Mouse (Mus musculus): ENCODE measurements around the gene Mybbp1a. TPM values are rescaled to one million over a fixed set of nuclear protein-coding genes. Genes with fewer than 3 reads are reported as not detected.
A peak's percentile ranks its signal among the peaks of the same experiment; 100 is the strongest.

Mybbp1a gene
- total and polyA plus RNA-seq, 3 experiments, result 344 to 3,394 (median 602) TPM

DNA sequence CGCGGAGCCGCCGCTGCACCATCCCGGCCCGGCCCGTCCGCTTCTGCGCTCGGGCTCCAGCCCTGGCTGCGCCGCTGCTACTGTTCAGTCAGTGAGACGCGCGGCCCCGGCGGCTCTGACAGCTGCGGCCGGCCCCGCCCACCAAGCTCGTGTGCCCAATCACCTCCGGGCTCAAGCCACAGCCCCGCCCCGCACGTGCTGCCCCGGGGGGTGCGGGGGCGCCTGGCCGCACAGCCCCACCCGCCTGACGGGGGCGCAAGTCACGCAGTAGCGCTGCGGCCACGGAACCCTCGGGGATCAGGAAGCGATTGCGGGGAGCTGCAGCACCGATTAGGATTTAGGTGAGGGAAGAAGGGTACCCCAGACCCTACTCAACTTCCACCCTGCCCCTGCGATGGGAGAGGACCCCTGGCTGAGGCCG lies 48.7 kb downstream of the Mybbp1a start, which contains the start of gene Spns2:
Spns2 (minus strand) TSS at position 24 of the 421 bp plus-strand sequence.
- no peaks in the 10 kb centered on the region for H3K79me2 ChIP-seq (ENCODE audit: control insufficient read depth, insufficient read depth, low read length, poor library complexity)
- H3K27ac ChIP-seq (ENCODE audit: control insufficient read depth, low read depth, low read length), result no peak within 1 kb of the TSS
- H3K27me3 ChIP-seq (ENCODE audit: control insufficient read depth in 1 of 2, insufficient read depth in 2 of 2, low read length in 2 of 2), result peaks cover 0 to 9% of the 10 kb centered on the region in 2 experiments; a peak in 2 of 4 replicates
- no peaks in the 10 kb centered on the region for H3K9me3 ChIP-seq (replicated peaks; ENCODE audit: insufficient read depth, low read length)
- peak; percentile 88 for DNase-seq (ENCODE audit: low read depth, low spot score)
- peak within 1 kb of the TSS; percentile 21 to 51; a peak in 3 of 4 replicates for H3K4me3 ChIP-seq (ENCODE audit: control insufficient read depth in 1 of 2, insufficient read depth in 1 of 2, low read depth in 2 of 2, low read length in 2 of 2)
- H3K4me1 ChIP-seq (ENCODE audit: control insufficient read depth in 1 of 2, insufficient read depth in 2 of 2, low read length in 2 of 2), result peaks cover 0 to 17% of the 10 kb centered on the region in 2 experiments; a peak in 2 of 4 replicates
- peaks cover 0 to 5% of the 10 kb centered on the region in 2 experiments; a peak in 2 of 4 replicates for H3K36me3 ChIP-seq (ENCODE audit: control insufficient read depth in 1 of 2, insufficient read depth in 2 of 2, low read length in 2 of 2)
- peak within 1 kb of the TSS; percentile 23 for H3K9ac ChIP-seq (ENCODE audit: control insufficient read depth, low read depth, low read length, poor library complexity, severe bottlenecking)
- TF ChIP-seq TCF12 (IDR thresholded peaks at IDR 0.05; ENCODE audit: low read depth, low read length) (peak; percentile 30; the same call in 1 of the 2 replicates), EP300 (IDR thresholded peaks at IDR 0.05; ENCODE audit: low read depth in 1 of 2, low read length in 2 of 2) (0 out of 4 replicates have a peak, but pooled peaks of 1 of the 2 experiments have one; percentile 12), KAT2A (conservative IDR thresholded peaks at IDR 0.05; ENCODE audit: low read depth, low read length) (no peak), ZKSCAN1 (IDR thresholded peaks at IDR 0.05; ENCODE audit: low read depth, low read length) (no peak), GABPA (IDR thresholded peaks at IDR 0.05; ENCODE audit: low read depth, low read length) (no peak), CHD2 (IDR thresholded peaks at IDR 0.05; ENCODE audit: low read length) (no peak), CHD1 (IDR thresholded peaks at IDR 0.05; ENCODE audit: low read depth, low read length) (no peak), POLR2A (IDR thresholded peaks at IDR 0.05; ENCODE audit: control insufficient read depth in 1 of 2, insufficient read depth in 1 of 2, low read depth in 1 of 2, low read length in 2 of 2, poor library complexity in 1 of 2) (no peak), USF2 (IDR thresholded peaks at IDR 0.05; ENCODE audit: borderline replicate concordance in 1 of 2, insufficient read depth in 1 of 2, low read depth in 1 of 2, low read length in 2 of 2) (no peak), POLR2AphosphoS5 (IDR thresholded peaks at IDR 0.05; ENCODE audit: borderline replicate concordance, low read depth, low read length) (no peak), SIN3A (IDR thresholded peaks at IDR 0.05; ENCODE audit: low read length) (0 out of 2 replicates have a peak, but pooled peaks have one; percentile 45), MAFK (IDR thresholded peaks at IDR 0.05; ENCODE audit: borderline replicate concordance, low read depth, low read length) (no peak), MAZ (IDR thresholded peaks at IDR 0.05; ENCODE audit: low read depth, low read length) (peak; percentile 69; the same call in 1 of the 2 replicates), NRF1 (IDR thresholded peaks at IDR 0.05; ENCODE audit: insufficient read depth, low read depth, low read length, poor library complexity, severe bottlenecking) (peak; percentile 22; the same call in 1 of the 2 replicates), ZC3H11A (IDR thresholded peaks at IDR 0.05; ENCODE audit: low read depth, low read length) (no peak), ELF1 (IDR thresholded peaks at IDR 0.05; ENCODE audit: low read depth, low read length) (no peak), RCOR1 (IDR thresholded peaks at IDR 0.05; ENCODE audit: low read depth, low read length) (0 out of 2 replicates have a peak, but pooled peaks have one; percentile 18), ETS1 (IDR thresholded peaks at IDR 0.05; ENCODE audit: low read depth, low read length) (peak; percentile 20; the same call in 1 of the 2 replicates), POLR2AphosphoS2 (IDR thresholded peaks at IDR 0.05; ENCODE audit: low read length) (no peak), MYB (IDR thresholded peaks at IDR 0.05; ENCODE audit: low read depth, low read length) (no peak), TBP (IDR thresholded peaks at IDR 0.05; ENCODE audit: low read depth, low read length) (no peak), HCFC1 (IDR thresholded peaks at IDR 0.05; ENCODE audit: low read depth, low read length) (no peak), GATA1 (IDR thresholded peaks at IDR 0.05; ENCODE audit: low read depth, low read length) (no peak), CTCF (IDR thresholded peaks at IDR 0.05 in 2 of 3, conservative IDR thresholded peaks at IDR 0.05 in 1 of 3; ENCODE audit: control insufficient read depth in 1 of 3, insufficient read depth in 1 of 3, low read depth in 2 of 3, low read length in 3 of 3, poor library complexity in 1 of 3, severe bottlenecking in 1 of 3) (peak in 2 of 3 experiments; percentile 59 to 66; a peak in 4 of 6 replicates), JUND (IDR thresholded peaks at IDR 0.05; ENCODE audit: low read depth, low read length) (no peak), BHLHE40 (IDR thresholded peaks at IDR 0.05; ENCODE audit: borderline replicate concordance, low read depth, low read length) (peak; percentile 100), TAL1 (IDR thresholded peaks at IDR 0.05; ENCODE audit: low read length) (no peak), MYC (IDR thresholded peaks at IDR 0.05; ENCODE audit: low read depth, low read length) (no peak), USF1 (IDR thresholded peaks at IDR 0.05; ENCODE audit: low read depth, low read length) (peak; percentile 81), ZNF384 (IDR thresholded peaks at IDR 0.05; ENCODE audit: low read depth, low read length) (no peak), MAX (IDR thresholded peaks at IDR 0.05; ENCODE audit: low read length) (peak; percentile 76), RAD21 (IDR thresholded peaks at IDR 0.05; ENCODE audit: low read depth, low read length) (peak; percentile 9), SMC3 (IDR thresholded peaks at IDR 0.05; ENCODE audit: low read depth, low read length) (peak; percentile 39; the same call in 1 of the 2 replicates), NELFE (IDR thresholded peaks at IDR 0.05; ENCODE audit: low read depth, low read length) (no peak), MEF2A (IDR thresholded peaks at IDR 0.05; ENCODE audit: extremely low read depth, insufficient replicate concordance, low read depth, low read length, poor library complexity, severe bottlenecking) (no peak), E2F4 (IDR thresholded peaks at IDR 0.05; ENCODE audit: borderline replicate concordance, low read depth, low read length) (no peak), MXI1 (IDR thresholded peaks at IDR 0.05; ENCODE audit: low read depth, low read length) (peak; percentile 63)

Measured in MEL (cell line).